Mouse (Mus musculus): ENCODE measurements around the gene Skap2. TPM values are rescaled to one million over a fixed set of nuclear protein-coding genes. Genes with fewer than 3 reads are reported as not detected.
A peak's percentile ranks its signal among the peaks of the same experiment; 100 is the strongest.

The Skap2 gene
- total and polyA plus RNA-seq, 2 experiments from 2014 or later = 11.5 to 12.5 TPM

- H3K4me2 ChIP-seq (ENCODE audit: low read depth, low read length, poor library complexity, severe bottlenecking) = no peak overlapping the region
- no peak overlapping the region for H3K4me3 ChIP-seq (ENCODE audit: low read depth, low read length)
- no peak overlapping the region for H3K9ac ChIP-seq (replicated peaks; ENCODE audit: low read length, poor library complexity, severe bottlenecking)
- 43% methylated on average over 11 of the region's 11 CpGs for WGBS
- no peak for TF ChIP-seq CTCF (IDR thresholded peaks at IDR 0.05)
- H3K27ac ChIP-seq (ENCODE audit: low read depth, low read length) = no peak overlapping the region
- DNase-seq (ENCODE audit: low spot score) = peak; percentile 47
- no peaks in the 10 kb centered on the region for H3K36me3 ChIP-seq (ENCODE audit: insufficient read depth, low read length)
- no peaks in the 10 kb centered on the region; the same call in 1 of the 2 replicates for H3K4me1 ChIP-seq (ENCODE audit: insufficient read depth, low read length)
- no peaks in the 10 kb centered on the region for H3K9me3 ChIP-seq (ENCODE audit: low read length)
- ATAC-seq (ENCODE audit: low FRiP score) = no peak
- no peaks in the 10 kb centered on the region for H3K27me3 ChIP-seq (ENCODE audit: insufficient read depth, low read length)
Observed at GRCm38 (mm10) chr6:51844106-51844505, 168.2 kb downstream of the Skap2 start.

GRCm38 (mm10) chr6:51843081-51843480 lies 169.3 kb downstream of the Skap2 start:
- 62% methylated on average over 9 of the region's 9 CpGs for WGBS
- no peak overlapping the region for H3K4me3 ChIP-seq (ENCODE audit: low read depth, low read length)
- H3K9me3 ChIP-seq (ENCODE audit: low read length) = no peaks in the 10 kb centered on the region
- TF ChIP-seq CTCF (IDR thresholded peaks at IDR 0.05) = no peak
- no peak for ATAC-seq (ENCODE audit: low FRiP score)
- no peak for DNase-seq (ENCODE audit: low spot score)
- H3K9ac ChIP-seq (replicated peaks; ENCODE audit: low read length, poor library complexity, severe bottlenecking) = no peak overlapping the region
- no peaks in the 10 kb centered on the region for H3K27me3 ChIP-seq (ENCODE audit: insufficient read depth, low read length)
- no peaks in the 10 kb centered on the region; the same call in 1 of the 2 replicates for H3K4me1 ChIP-seq (ENCODE audit: insufficient read depth, low read length)
- no peak overlapping the region for H3K27ac ChIP-seq (ENCODE audit: low read depth, low read length)
- no peaks in the 10 kb centered on the region for H3K36me3 ChIP-seq (ENCODE audit: insufficient read depth, low read length)
- H3K4me2 ChIP-seq (ENCODE audit: low read depth, low read length, poor library complexity, severe bottlenecking) = no peak overlapping the region

GRCm38 (mm10) chr6:51838177-51838576 lies 174.2 kb downstream of the Skap2 start:
- DNase-seq (ENCODE audit: low spot score) (no peak), ATAC-seq (ENCODE audit: low FRiP score) (no peak)
- 83% methylated on average over 3 of the region's 3 CpGs for WGBS

GRCm38 (mm10) chr6:51833362-51833761 lies 179.0 kb downstream of the Skap2 start:
- Histone ChIP-seq H3K9ac (replicated peaks; ENCODE audit: low read length, poor library complexity, severe bottlenecking) (no peak overlapping the region), H3K4me3 (ENCODE audit: low read depth, low read length) (no peak overlapping the region), H3K9me3 (ENCODE audit: low read length) (no peaks in the 10 kb centered on the region), H3K27me3 (ENCODE audit: insufficient read depth, low read length) (no peaks in the 10 kb centered on the region), H3K4me1 (ENCODE audit: insufficient read depth, low read length) (no peaks in the 10 kb centered on the region), H3K4me2 (ENCODE audit: low read depth, low read length, poor library complexity, severe bottlenecking) (no peak overlapping the region), H3K36me3 (ENCODE audit: insufficient read depth, low read length) (no peaks in the 10 kb centered on the region), H3K27ac (ENCODE audit: low read depth, low read length) (no peak overlapping the region)
- DNase-seq (ENCODE audit: low spot score) (no peak), ATAC-seq (ENCODE audit: low FRiP score) (no peak)
- TF ChIP-seq CTCF (IDR thresholded peaks at IDR 0.05) = no peak
- WGBS = 84% methylated on average over 2 of the region's 2 CpGs

More at GRCm38 (mm10) chr6:51838177-51838576, 174.2 kb downstream of the Skap2 start:
- H3K27ac ChIP-seq (ENCODE audit: low read depth, low read length) = no peak overlapping the region
- no peaks in the 10 kb centered on the region for H3K4me1 ChIP-seq (ENCODE audit: insufficient read depth, low read length)
- no peaks in the 10 kb centered on the region for H3K9me3 ChIP-seq (ENCODE audit: low read length)
- H3K36me3 ChIP-seq (ENCODE audit: insufficient read depth, low read length) = no peaks in the 10 kb centered on the region
- no peak overlapping the region for H3K4me3 ChIP-seq (ENCODE audit: low read depth, low read length)
- H3K9ac ChIP-seq (replicated peaks; ENCODE audit: low read length, poor library complexity, severe bottlenecking) = no peak overlapping the region
- H3K27me3 ChIP-seq (ENCODE audit: insufficient read depth, low read length) = no peaks in the 10 kb centered on the region
- TF ChIP-seq CTCF (IDR thresholded peaks at IDR 0.05) = peak; percentile 36
- no peak overlapping the region for H3K4me2 ChIP-seq (ENCODE audit: low read depth, low read length, poor library complexity, severe bottlenecking)

- no peaks in the 10 kb centered on the region for H3K27me3 ChIP-seq (ENCODE audit: insufficient read depth, low read length)
- no peak overlapping the region for H3K4me2 ChIP-seq (ENCODE audit: low read depth, low read length, poor library complexity, severe bottlenecking)
- no peak overlapping the region for H3K4me3 ChIP-seq (ENCODE audit: low read depth, low read length)
- no peak for TF ChIP-seq CTCF (IDR thresholded peaks at IDR 0.05)
- no peak for ATAC-seq (ENCODE audit: low FRiP score)
- H3K9me3 ChIP-seq (ENCODE audit: low read length) = no peaks in the 10 kb centered on the region
- no peak overlapping the region for H3K27ac ChIP-seq (ENCODE audit: low read depth, low read length)
- no peaks in the 10 kb centered on the region for H3K36me3 ChIP-seq (ENCODE audit: insufficient read depth, low read length)
- DNase-seq (ENCODE audit: low spot score) = peak; percentile 62
- H3K9ac ChIP-seq (replicated peaks; ENCODE audit: low read length, poor library complexity, severe bottlenecking) = no peak overlapping the region
- no peaks in the 10 kb centered on the region for H3K4me1 ChIP-seq (ENCODE audit: insufficient read depth, low read length)
- WGBS = 49% methylated on average over 4 of the region's 4 CpGs
Observed at GRCm38 (mm10) chr6:51825621-51826021, 186.7 kb downstream of the Skap2 start.

- no peak overlapping the region for H3K4me2 ChIP-seq (ENCODE audit: low read depth, low read length, poor library complexity, severe bottlenecking)
- H3K27me3 ChIP-seq (ENCODE audit: insufficient read depth, low read length) = no peaks in the 10 kb centered on the region
- no peak overlapping the region for H3K9ac ChIP-seq (replicated peaks; ENCODE audit: low read length, poor library complexity, severe bottlenecking)
- TF ChIP-seq CTCF (IDR thresholded peaks at IDR 0.05) = no peak
- DNase-seq (ENCODE audit: low spot score) (no peak), ATAC-seq (ENCODE audit: low FRiP score) (no peak)
- H3K4me3 ChIP-seq (ENCODE audit: low read depth, low read length) = no peak overlapping the region
- H3K27ac ChIP-seq (ENCODE audit: low read depth, low read length) = no peak overlapping the region
- H3K9me3 ChIP-seq (ENCODE audit: low read length) = no peaks in the 10 kb centered on the region
- H3K4me1 ChIP-seq (ENCODE audit: insufficient read depth, low read length) = no peaks in the 10 kb centered on the region
- H3K36me3 ChIP-seq (ENCODE audit: insufficient read depth, low read length) = no peaks in the 10 kb centered on the region
- WGBS = 88% methylated on average over 9 of the region's 9 CpGs
Observed at GRCm38 (mm10) chr6:51824136-51824830, 188.1 kb downstream of the Skap2 start.
